ENCODE assay signal across 13 mouse cellular contexts in the genomic region with DNA sequence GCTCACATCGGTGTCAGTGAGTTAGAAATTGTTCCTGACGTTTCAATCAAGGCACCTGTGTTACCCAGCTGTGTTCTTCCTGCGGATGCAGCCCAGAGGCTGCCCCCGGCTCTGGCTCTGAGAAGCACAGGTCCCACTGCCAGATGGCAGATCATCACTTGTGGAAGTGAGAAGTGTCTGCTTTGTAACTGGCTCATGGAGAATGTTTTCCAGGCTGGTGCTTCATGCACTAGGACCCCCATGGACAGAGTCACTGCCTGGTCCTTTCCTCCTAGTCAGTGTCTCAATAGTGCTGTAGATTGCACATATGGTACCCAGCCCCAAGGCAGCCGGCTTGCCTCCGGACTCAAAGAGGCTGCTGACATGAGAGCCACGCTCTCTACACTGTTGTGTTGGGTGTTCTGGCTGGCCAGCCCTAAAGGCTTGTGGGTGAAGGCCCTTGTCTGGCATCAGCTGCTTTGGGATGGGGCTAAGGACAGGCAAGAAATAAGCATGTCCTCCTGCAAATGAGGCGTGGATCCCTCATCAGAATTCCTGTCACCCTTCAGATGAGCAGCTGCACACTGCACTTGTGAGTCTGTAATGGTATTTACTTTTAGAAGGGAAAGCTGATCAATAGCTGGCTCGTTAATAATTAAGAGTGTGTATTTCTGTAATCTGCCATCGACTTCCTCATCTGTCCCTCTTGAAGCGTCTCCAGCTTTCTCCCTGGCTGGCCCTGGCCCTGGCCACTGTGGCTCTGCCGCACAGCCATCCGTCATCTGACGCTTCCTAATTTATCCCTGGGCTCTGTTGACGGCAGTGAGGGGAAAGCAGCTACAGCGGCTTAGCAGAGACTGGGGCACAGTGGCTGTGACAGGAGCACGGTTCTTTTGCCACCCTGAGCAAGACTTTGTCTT. TPM values are rescaled to one million over a fixed set of nuclear protein-coding genes. Genes with fewer than 3 reads are reported as not detected.
A peak's percentile ranks its signal among the peaks of the same experiment; 100 is the strongest.
DNase-seq lines count a peak whose midpoint lies in the region; ATAC-seq lines count a peak whose summit lies in the region.
"Had no signal": no experiment of that assay in that cellular context is flagged by ENCODE, and none has a peak within 500 bp of the region (broad histone marks: within the 10 kb centered on the region; RNA-seq: fewer than 3 reads in every experiment).

No protein-coding gene starts in this region.

- H3K27ac ChIP-seq in forebrain, embryonic 11.5 days (ENCODE audit: low read depth, low read length) = 0 out of 2 replicates have a peak overlapping the region, but pooled peaks have one; percentile 37
- no peak overlapping the region for H3K27ac ChIP-seq in forebrain, embryonic 10.5 days
- H3K27ac ChIP-seq in neural tube, embryonic 12.5 days = 0 out of 2 replicates have a peak overlapping the region, but pooled peaks have one; percentile 20
- H3K27ac ChIP-seq in hindbrain, embryonic 15.5 days (replicated peaks) = peak overlapping the region; percentile 69
- H3K27ac ChIP-seq in kidney, embryonic 15.5 days = no peak overlapping the region

- H3K4me3 ChIP-seq in forebrain, embryonic 11.5 days (ENCODE audit: low read depth, low read length) = no peak overlapping the region
- no peak overlapping the region for H3K4me3 ChIP-seq in forebrain, embryonic 10.5 days
- no peak overlapping the region for H3K4me3 ChIP-seq in neural tube, embryonic 12.5 days
- no peak overlapping the region for H3K4me3 ChIP-seq in hindbrain, embryonic 15.5 days
- no peak overlapping the region for H3K4me3 ChIP-seq in kidney, embryonic 15.5 days (replicated peaks)
- H3K4me3 ChIP-seq: erythroblast, embryonic 14.5 days; megakaryocyte, embryonic 14.5 days had no signal

- H3K4me1 ChIP-seq in forebrain, embryonic 11.5 days (replicated peaks; ENCODE audit: control insufficient read depth, insufficient read depth, low read length) = no peaks in the 10 kb centered on the region
- H3K4me1 ChIP-seq in forebrain, embryonic 10.5 days = peaks cover 4% of the 10 kb centered on the region; the same call in 1 of the 2 replicates
- peaks cover 10% of the 10 kb centered on the region; the same call in 1 of the 2 replicates for H3K4me1 ChIP-seq in neural tube, embryonic 12.5 days
- peaks cover 57% of the 10 kb centered on the region for H3K4me1 ChIP-seq in hindbrain, embryonic 15.5 days (replicated peaks)
- H3K4me1 ChIP-seq in kidney, embryonic 15.5 days = peaks cover under 1% of the 10 kb centered on the region; the same call in 1 of the 2 replicates

- no peaks in the 10 kb centered on the region; the same call in 1 of the 2 replicates for H3K36me3 ChIP-seq in forebrain, embryonic 11.5 days (ENCODE audit: control insufficient read depth, insufficient read depth, low read length)
- peaks cover 99% of the 10 kb centered on the region for H3K36me3 ChIP-seq in forebrain, embryonic 10.5 days (replicated peaks)
- peaks cover 76% of the 10 kb centered on the region for H3K36me3 ChIP-seq in neural tube, embryonic 12.5 days
- H3K36me3 ChIP-seq in hindbrain, embryonic 15.5 days = peaks cover 30% of the 10 kb centered on the region
- H3K36me3 ChIP-seq in kidney, embryonic 15.5 days = peaks cover 78% of the 10 kb centered on the region

- H3K27me3 ChIP-seq in forebrain, embryonic 11.5 days (ENCODE audit: control insufficient read depth, insufficient read depth, low read length) = no peaks in the 10 kb centered on the region
- H3K27me3 ChIP-seq in forebrain, embryonic 10.5 days (ENCODE audit: poor library complexity, severe bottlenecking) = no peaks in the 10 kb centered on the region
- no peaks in the 10 kb centered on the region for H3K27me3 ChIP-seq in neural tube, embryonic 12.5 days (replicated peaks)
- no peaks in the 10 kb centered on the region for H3K27me3 ChIP-seq in hindbrain, embryonic 15.5 days
- H3K27me3 ChIP-seq in kidney, embryonic 15.5 days = no peaks in the 10 kb centered on the region
- H3K27me3 ChIP-seq: megakaryocyte, embryonic 14.5 days had no signal

- 86% methylated on average over 17 of the region's 17 CpGs for WGBS in forebrain, embryonic 11.5 days
- 91% methylated on average over 17 of the region's 17 CpGs for WGBS in forebrain, embryonic 10.5 days
- WGBS in neural tube, embryonic 12.5 days = 65% methylated on average over 17 of the region's 17 CpGs
- WGBS in hindbrain, embryonic 15.5 days = 44% methylated on average over 17 of the region's 17 CpGs
- 74% methylated on average over 17 of the region's 17 CpGs for WGBS in kidney, embryonic 15.5 days

- H3K9ac ChIP-seq in forebrain, embryonic 11.5 days (ENCODE audit: low read length) = no peak overlapping the region
- H3K9ac ChIP-seq in neural tube, embryonic 12.5 days = no peak overlapping the region
- 0 out of 2 replicates have a peak overlapping the region, but pooled peaks have one; percentile 10 for H3K9ac ChIP-seq in hindbrain, embryonic 15.5 days
- no peak overlapping the region for H3K9ac ChIP-seq in kidney, embryonic 15.5 days

- DNase-seq in forebrain, embryonic 11.5 days (ENCODE audit: low spot score) = no peak
- no peak for DNase-seq in forebrain, embryonic 10.5 days (ENCODE audit: extremely low spot score, low spot score)
- DNase-seq in neural tube, embryonic 10.5 days (ENCODE audit: extremely low spot score, low spot score) = no peak
- DNase-seq in skeletal muscle tissue, adult 2 months (ENCODE audit: low read depth, low spot score) = peak; percentile 40
- no peak for DNase-seq in left cerebral cortex, adult 11 months (ENCODE audit: low spot score)
- DNase-seq: adrenal gland, postnatal 25 days; cerebellum, postnatal 36 days; kidney, postnatal 25 days had no signal

- H3K9me3 ChIP-seq in forebrain, embryonic 11.5 days (ENCODE audit: control insufficient read depth, low read length) = no peaks in the 10 kb centered on the region
- H3K9me3 ChIP-seq in forebrain, embryonic 10.5 days = no peaks in the 10 kb centered on the region
- H3K9me3 ChIP-seq in neural tube, embryonic 12.5 days = no peaks in the 10 kb centered on the region
- no peaks in the 10 kb centered on the region for H3K9me3 ChIP-seq in hindbrain, embryonic 15.5 days
- H3K9me3 ChIP-seq in kidney, embryonic 15.5 days (replicated peaks) = no peaks in the 10 kb centered on the region
- H3K9me3 ChIP-seq: megakaryocyte, embryonic 14.5 days had no signal

- H3K4me2 ChIP-seq in forebrain, embryonic 11.5 days (ENCODE audit: low read depth, low read length, severe bottlenecking) = no peak overlapping the region
- no peak overlapping the region for H3K4me2 ChIP-seq in neural tube, embryonic 12.5 days (replicated peaks)
- H3K4me2 ChIP-seq in hindbrain, embryonic 15.5 days = no peak overlapping the region
- H3K4me2 ChIP-seq in kidney, embryonic 15.5 days = no peak overlapping the region

- ATAC-seq in forebrain, embryonic 11.5 days (replicated peaks; ENCODE audit: low FRiP score) = no peak
- peak; percentile 30; the same call in 1 of the 2 replicates for ATAC-seq in neural tube, embryonic 12.5 days (ENCODE audit: low FRiP score, low read depth)
- ATAC-seq in hindbrain, embryonic 15.5 days (ENCODE audit: low FRiP score, low read depth) = peak; percentile 42; the same call in 1 of the 2 replicates
- no peak for ATAC-seq in kidney, embryonic 15.5 days (replicated peaks; ENCODE audit: low FRiP score)

RNA-seq across cellular contexts. Expression of a gene that starts 47.5 kb away (rescaled TPM):
- polyA plus RNA-seq in forebrain, embryonic 11.5 days (2014; fragmentation: Nextera tagmentation; extraction: Ambion mirVana) = 52.1 TPM in 2 replicates
- polyA plus RNA-seq in forebrain, embryonic 10.5 days (2016; fragmentation: Nextera tagmentation; extraction: Ambion mirVana) = 35.9 and 39.6 TPM in 2 replicates
- polyA plus RNA-seq in neural tube, embryonic 12.5 days (2016; fragmentation: Nextera tagmentation; extraction: Ambion mirVana) = 86.1 and 86.7 TPM in 2 replicates
- 71.5 and 73.7 TPM in 2 replicates for polyA plus RNA-seq in hindbrain, embryonic 15.5 days (2015; fragmentation: Nextera tagmentation; extraction: Ambion mirVana)
- 32.3 and 34.3 TPM in 2 replicates for polyA plus RNA-seq in kidney, embryonic 15.5 days (2015; fragmentation: Nextera tagmentation; extraction: Ambion mirVana)

Comparison
In these comparisons a context has a peak if more than half of its experiments do, and no peak if none do; other contexts are left out.
1. H3K27ac ChIP-seq: peak in forebrain, embryonic 11.5 days (single experiment), neural tube, embryonic 12.5 days (single experiment) and hindbrain, embryonic 15.5 days (single experiment); none in forebrain, embryonic 10.5 days (single experiment) and kidney, embryonic 15.5 days (single experiment).
2. ATAC-seq: peak in neural tube, embryonic 12.5 days (single experiment) and hindbrain, embryonic 15.5 days (single experiment); none in forebrain, embryonic 11.5 days (single experiment) and kidney, embryonic 15.5 days (single experiment).